Mouse (Mus musculus): ENCODE results near the gene Kank1. TPM values are rescaled to one million over a fixed set of nuclear protein-coding genes. Genes with fewer than 3 reads are reported as not detected.
"Not testable (repeated sequence)": the region's sequence is repeated elsewhere in the genome, so short reads cannot be mapped to it uniquely, and the experiment has no call there.

Kank1 gene
- polyA plus RNA-seq, 1 experiment, result 11.3 TPM

DNA sequence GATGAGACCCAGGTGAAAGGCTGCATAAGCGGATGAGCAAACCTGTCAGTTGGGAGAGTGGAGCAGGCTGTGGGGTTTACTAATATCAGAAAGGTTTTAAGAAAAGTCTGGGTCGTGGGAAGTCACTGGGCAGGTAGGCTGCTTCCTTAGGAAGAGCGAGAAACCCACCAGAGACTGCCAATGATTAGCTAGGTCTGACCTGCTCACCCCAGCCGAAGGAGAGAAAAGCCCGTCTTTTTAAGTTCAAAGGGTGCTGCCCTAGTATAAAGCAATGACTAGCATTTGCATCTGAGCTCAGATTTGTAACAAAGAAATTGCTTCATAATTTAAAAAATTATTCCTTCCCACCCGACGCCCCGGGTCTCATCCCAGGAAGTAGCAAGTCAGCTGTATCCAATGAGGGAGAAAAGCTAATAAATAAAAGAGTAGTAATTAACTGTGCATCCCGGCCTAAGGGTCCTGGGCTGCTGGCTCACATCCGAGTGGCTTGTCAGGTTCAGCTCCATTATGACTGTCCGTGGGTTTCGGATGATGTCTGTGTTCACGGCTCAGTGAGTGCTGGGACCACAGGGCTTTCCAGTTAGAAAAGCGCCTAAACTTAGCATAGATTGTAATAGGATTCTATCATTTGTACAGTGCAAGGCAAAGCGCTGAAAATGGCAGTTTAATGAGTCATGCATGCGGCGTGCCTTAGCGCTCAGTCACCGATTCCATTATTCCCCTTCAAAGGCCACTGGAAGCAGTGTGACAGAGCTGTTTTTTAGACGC, 225.0 kb downstream of the Kank1 start:
- DNase-seq (ENCODE audit: low read depth, low spot score), result no peak
- 60% methylated on average over 20 of the region's 20 CpGs for WGBS

DNA sequence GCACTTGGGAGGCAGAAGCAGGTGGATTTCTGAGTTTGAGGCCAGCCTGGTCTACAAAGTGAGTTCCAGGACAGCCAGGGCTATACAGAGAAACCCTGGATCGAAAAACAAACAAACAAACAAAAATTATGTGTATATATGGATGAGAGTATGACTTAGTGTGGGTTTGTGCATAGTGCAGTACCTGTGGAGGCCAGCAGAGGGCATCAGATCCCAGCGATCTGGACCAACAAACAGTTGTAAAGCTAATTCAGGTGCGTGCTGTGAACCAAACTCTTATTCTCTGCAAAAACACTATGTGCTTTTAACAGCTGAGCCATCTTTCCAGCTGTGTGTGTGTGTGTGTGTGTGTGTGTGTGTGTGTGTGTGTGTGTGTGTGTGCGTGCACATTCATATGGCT, 239.0 kb downstream of the Kank1 start:
- WGBS, result 62% methylated on average over 4 of the region's 4 CpGs
- DNase-seq (ENCODE audit: low read depth, low spot score), result not testable (repeated sequence)

DNA sequence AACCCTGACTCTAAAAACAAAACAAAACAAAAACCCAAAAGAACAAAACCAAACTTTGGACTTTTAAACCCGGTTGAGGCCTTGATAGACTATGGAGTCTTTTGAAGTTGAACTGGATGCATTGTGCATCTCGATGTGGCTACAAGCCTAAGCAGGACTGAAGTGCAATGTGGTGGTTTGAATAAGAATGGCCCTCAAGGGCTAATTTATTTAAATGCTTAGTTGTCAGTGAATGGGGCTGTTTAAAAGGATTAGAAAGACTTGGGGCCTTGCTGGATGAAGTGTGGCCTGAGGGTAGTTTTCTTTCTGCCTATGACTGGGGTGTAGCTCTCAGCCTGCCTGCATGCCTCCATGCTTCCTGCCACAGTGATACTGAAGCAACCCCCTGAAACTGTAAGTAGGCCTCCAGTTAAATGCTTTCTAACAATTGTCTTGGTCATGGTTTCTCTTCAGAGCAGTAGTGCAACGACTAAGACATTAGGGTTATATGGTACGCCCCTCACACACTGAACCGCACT, 242.4 kb downstream of the Kank1 start:
- no peak for DNase-seq (ENCODE audit: low read depth, low spot score)

DNA sequence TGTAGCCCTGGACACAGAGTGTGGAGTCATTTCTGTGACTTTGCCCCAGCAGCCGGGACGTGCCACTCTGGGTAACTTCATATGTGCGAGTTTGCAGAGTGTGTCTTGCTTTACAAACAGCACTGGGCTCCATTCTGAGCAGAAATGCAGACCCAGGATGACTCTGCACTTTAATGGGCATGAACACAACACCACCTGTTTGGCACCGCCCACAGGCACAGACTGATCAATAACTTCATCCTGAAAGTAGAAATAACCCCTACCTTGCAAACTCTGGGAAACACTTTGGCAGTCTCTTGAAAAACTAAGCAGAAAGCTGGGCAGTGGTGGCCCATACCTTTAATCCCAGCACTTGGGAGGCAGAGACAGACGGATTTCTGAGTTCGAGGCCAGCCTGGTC, 244.0 kb downstream of the Kank1 start:
- WGBS, result 79% methylated on average over 6 of the region's 6 CpGs
- DNase-seq (ENCODE audit: low read depth, low spot score), result no peak

More for the DNA sequence above, 242.4 kb downstream of the Kank1 start:
- 90% methylated on average over 5 of the region's 5 CpGs for WGBS

Other genes with a start within 250 kb of the Kank1 start
- 5.8 and 14.0 TPM in 2 replicates for gene Dock8, start 237.4 kb upstream of the Kank1 start, polyA plus RNA-seq (2012; rRNA removed)

Measured in large intestine, adult 2 months (tissue).